Mouse (Mus musculus): ENCODE results near the gene Cenpb. TPM values are rescaled to one million over a fixed set of nuclear protein-coding genes. Genes with fewer than 3 reads are reported as not detected.

The Cenpb gene
- polyA plus RNA-seq, 2 experiments from 2014 or later, result 2.1 to 2.5 TPM

GRCm38 (mm10) chr2:131135521-131136139, 44.2 kb downstream of the Cenpb start:
- no peak for ATAC-seq

- no peak for ATAC-seq
Observed at GRCm38 (mm10) chr2:131134826-131135400, 45.0 kb downstream of the Cenpb start.

- no peak for ATAC-seq
Observed at GRCm38 (mm10) chr2:131134381-131134780, 45.5 kb downstream of the Cenpb start.

GRCm38 (mm10) chr2:131132930-131133547, 46.8 kb downstream of the Cenpb start, which contains the start of gene Gm11037:
Gene Gm11037, plus strand, starts transcription at chr2:131133497.
- no peak for ATAC-seq

- ATAC-seq, result no peak
Observed at GRCm38 (mm10) chr2:131132111-131132888, 47.6 kb downstream of the Cenpb start.

GRCm38 (mm10) chr2:131130849-131131248, 49.0 kb downstream of the Cenpb start:
- ATAC-seq, result no peak

- no peak for ATAC-seq
Observed at GRCm38 (mm10) chr2:131129836-131130235, 50.0 kb downstream of the Cenpb start.

GRCm38 (mm10) chr2:131128636-131129157, 51.2 kb downstream of the Cenpb start:
- ATAC-seq, result no peak

GRCm38 (mm10) chr2:131128211-131128610, 51.7 kb downstream of the Cenpb start:
- no peak for ATAC-seq

- no peak for ATAC-seq
Observed at GRCm38 (mm10) chr2:131127161-131127730, 52.6 kb downstream of the Cenpb start, which contains the start of gene Hspa12b. Gene Hspa12b, plus strand, starts transcription at chr2:131127280.

GRCm38 (mm10) chr2:131125964-131126815, 53.7 kb downstream of the Cenpb start:
- ATAC-seq, result no peak

Other genes with a start within 250 kb of the Cenpb start
- not detected for gene Gfra4, start 137.0 kb downstream of the Cenpb start, polyA plus RNA-seq (2017; shearing (Covaris generic))
- 1 to 10 TPM in 1 of 2 experiments, under 1 TPM in 1; 0.95 to 1.9 TPM for gene Adam33, start 116.3 kb downstream of the Cenpb start, polyA plus RNA-seq (2017; shearing (Covaris generic))
- gene Siglec1, start 93.3 kb downstream of the Cenpb start, polyA plus RNA-seq (2017; shearing (Covaris generic)), result not detected
- gene Hspa12b, start 52.8 kb downstream of the Cenpb start, polyA plus RNA-seq (2017; shearing (Covaris generic)), result not detected
- not detected for gene Gm11037, start 46.6 kb downstream of the Cenpb start, polyA plus RNA-seq (2017; shearing (Covaris generic))
- gene 1700037H04Rik, start 20.0 kb downstream of the Cenpb start, polyA plus RNA-seq (2017; shearing (Covaris generic)), result 10 to 100 TPM; 37.5 to 50.3 TPM
- gene Cdc25b, start 6.9 kb upstream of the Cenpb start, polyA plus RNA-seq (2017; shearing (Covaris generic)), result 10 to 100 TPM; 49.8 to 63.9 TPM
- under 1 TPM; 0.34 to 0.79 TPM for gene Spef1, start 7.2 kb upstream of the Cenpb start, polyA plus RNA-seq (2017; shearing (Covaris generic))
- 10 to 100 TPM; 23.8 to 28.5 TPM for gene Ap5s1, start 27.0 kb upstream of the Cenpb start, polyA plus RNA-seq (2017; shearing (Covaris generic))
- 10 to 100 TPM; 22.5 to 34.2 TPM for gene Mavs, start 54.0 kb upstream of the Cenpb start, polyA plus RNA-seq (2017; shearing (Covaris generic))
- 10 to 100 TPM in 1 of 2 experiments, 1 to 10 TPM in 1; 7.7 to 12.0 TPM for gene Pank2, start 82.4 kb upstream of the Cenpb start, polyA plus RNA-seq (2017; shearing (Covaris generic))
- 1 to 10 TPM in 1 of 2 experiments, under 1 TPM in 1; 0.76 to 1.5 TPM for gene Rnf24, start 172.8 kb upstream of the Cenpb start, polyA plus RNA-seq (2017; shearing (Covaris generic))

Data from CD4-positive, CD25-positive, alpha-beta regulatory T cell, adult 4 months (primary cell).